Mouse (Mus musculus): ENCODE data around the gene Ggta1. TPM values are rescaled to one million over a fixed set of nuclear protein-coding genes. Genes with fewer than 3 reads are reported as not detected.

Gene Ggta1
- polyA plus RNA-seq, 1 experiment from 2014 or later = 7.1 TPM

GRCm38 (mm10) chr2:35398184-35398828 is 64.7 kb downstream of the Ggta1 start:
- Histone ChIP-seq H3K4me1 (ENCODE audit: control insufficient read depth, insufficient read depth, low read depth, low read length) (no peaks in the 10 kb centered on the region; the same call in 1 of the 2 replicates), H3K4me3 (ENCODE audit: low read length) (no peak overlapping the region), H3K9me3 (ENCODE audit: control insufficient read depth, low read length) (no peaks in the 10 kb centered on the region), H3K9ac (ENCODE audit: low read depth, low read length) (no peak overlapping the region), H3K4me2 (ENCODE audit: low read length) (no peak overlapping the region), H3K27me3 (replicated peaks; ENCODE audit: control insufficient read depth, insufficient read depth, low read length) (no peaks in the 10 kb centered on the region), H3K27ac (ENCODE audit: low read depth, low read length) (no peak overlapping the region), H3K36me3 (ENCODE audit: control insufficient read depth, insufficient read depth, low read length) (no peaks in the 10 kb centered on the region)
- 86% methylated on average over 6 of the region's 6 CpGs for WGBS
- ATAC-seq = 0 out of 2 replicates have a peak, but pooled peaks have one; percentile 17

- Histone ChIP-seq H3K9ac (ENCODE audit: low read depth, low read length) (no peak overlapping the region), H3K27me3 (replicated peaks; ENCODE audit: control insufficient read depth, insufficient read depth, low read length) (no peaks in the 10 kb centered on the region), H3K27ac (ENCODE audit: low read depth, low read length) (no peak overlapping the region), H3K4me3 (ENCODE audit: low read length) (no peak overlapping the region), H3K4me2 (ENCODE audit: low read length) (0 out of 2 replicates have a peak overlapping the region, but pooled peaks have one; percentile 3), H3K4me1 (ENCODE audit: control insufficient read depth, insufficient read depth, low read depth, low read length) (no peaks in the 10 kb centered on the region; the same call in 1 of the 2 replicates), H3K9me3 (ENCODE audit: control insufficient read depth, low read length) (no peaks in the 10 kb centered on the region), H3K36me3 (ENCODE audit: control insufficient read depth, insufficient read depth, low read length) (no peaks in the 10 kb centered on the region)
- 50% methylated on average over 11 of the region's 11 CpGs for WGBS
- peak; percentile 68 for ATAC-seq
These were observed 65.3 kb downstream of the Ggta1 start for GRCm38 (mm10) chr2:35397590-35398173.

GRCm38 (mm10) chr2:35397096-35397495 is 65.9 kb downstream of the Ggta1 start, which contains the start of gene 4930402F06Rik:
Gene 4930402F06Rik, minus strand, starts transcription at chr2:35397175.
- Histone ChIP-seq H3K4me2 (ENCODE audit: low read length) (0 out of 2 replicates have a peak within 1 kb of the TSS, but pooled peaks have one; percentile 3), H3K4me3 (ENCODE audit: low read length) (no peak within 1 kb of the TSS), H3K9ac (ENCODE audit: low read depth, low read length) (no peak within 1 kb of the TSS), H3K27me3 (replicated peaks; ENCODE audit: control insufficient read depth, insufficient read depth, low read length) (no peaks in the 10 kb centered on the region), H3K36me3 (ENCODE audit: control insufficient read depth, insufficient read depth, low read length) (no peaks in the 10 kb centered on the region), H3K9me3 (ENCODE audit: control insufficient read depth, low read length) (no peaks in the 10 kb centered on the region), H3K27ac (ENCODE audit: low read depth, low read length) (no peak within 1 kb of the TSS), H3K4me1 (ENCODE audit: control insufficient read depth, insufficient read depth, low read depth, low read length) (no peaks in the 10 kb centered on the region; the same call in 1 of the 2 replicates)
- ATAC-seq = peak; percentile 67
- 52% methylated on average over 5 of the region's 5 CpGs for WGBS

GRCm38 (mm10) chr2:35385441-35385871 is 77.6 kb downstream of the Ggta1 start:
- H3K9me3 ChIP-seq (ENCODE audit: control insufficient read depth, low read length) = peaks cover 4% of the 10 kb centered on the region
- H3K4me1 ChIP-seq (ENCODE audit: control insufficient read depth, insufficient read depth, low read depth, low read length) = no peaks in the 10 kb centered on the region
- no peak for ATAC-seq
- no peak overlapping the region for H3K4me2 ChIP-seq (ENCODE audit: low read length)
- H3K4me3 ChIP-seq (ENCODE audit: low read length) = no peak overlapping the region
- H3K27ac ChIP-seq (ENCODE audit: low read depth, low read length) = no peak overlapping the region
- H3K9ac ChIP-seq (ENCODE audit: low read depth, low read length) = no peak overlapping the region
- 76% methylated on average over 9 of the region's 9 CpGs for WGBS
- no peaks in the 10 kb centered on the region for H3K27me3 ChIP-seq (replicated peaks; ENCODE audit: control insufficient read depth, insufficient read depth, low read length)
- no peaks in the 10 kb centered on the region for H3K36me3 ChIP-seq (ENCODE audit: control insufficient read depth, insufficient read depth, low read length)

- Histone ChIP-seq H3K27me3 (replicated peaks; ENCODE audit: control insufficient read depth, insufficient read depth, low read length) (no peaks in the 10 kb centered on the region), H3K36me3 (ENCODE audit: control insufficient read depth, insufficient read depth, low read length) (no peaks in the 10 kb centered on the region), H3K4me2 (ENCODE audit: low read length) (no peak overlapping the region), H3K9me3 (ENCODE audit: control insufficient read depth, low read length) (no peaks in the 10 kb centered on the region), H3K9ac (ENCODE audit: low read depth, low read length) (no peak overlapping the region), H3K27ac (ENCODE audit: low read depth, low read length) (no peak overlapping the region), H3K4me3 (ENCODE audit: low read length) (no peak overlapping the region), H3K4me1 (ENCODE audit: control insufficient read depth, insufficient read depth, low read depth, low read length) (no peaks in the 10 kb centered on the region)
- no peak for ATAC-seq
- 71% methylated on average over 9 of the region's 9 CpGs for WGBS
These were observed 83.7 kb downstream of the Ggta1 start for GRCm38 (mm10) chr2:35379306-35379705.

- 76% methylated on average over 6 of the region's 6 CpGs for WGBS
- no peaks in the 10 kb centered on the region for H3K27me3 ChIP-seq (replicated peaks; ENCODE audit: control insufficient read depth, insufficient read depth, low read length)
- ATAC-seq = no peak
These were observed 85.4 kb downstream of the Ggta1 start for GRCm38 (mm10) chr2:35377600-35377999.

GRCm38 (mm10) chr2:35373003-35373402 is 90.0 kb downstream of the Ggta1 start:
- WGBS = 16% methylated on average over 3 of the region's 3 CpGs
- Histone ChIP-seq H3K27ac (ENCODE audit: low read depth, low read length) (no peak overlapping the region), H3K4me1 (ENCODE audit: control insufficient read depth, insufficient read depth, low read depth, low read length) (no peaks in the 10 kb centered on the region), H3K9ac (ENCODE audit: low read depth, low read length) (no peak overlapping the region), H3K27me3 (replicated peaks; ENCODE audit: control insufficient read depth, insufficient read depth, low read length) (no peaks in the 10 kb centered on the region), H3K4me3 (ENCODE audit: low read length) (no peak overlapping the region), H3K36me3 (ENCODE audit: control insufficient read depth, insufficient read depth, low read length) (no peaks in the 10 kb centered on the region), H3K9me3 (ENCODE audit: control insufficient read depth, low read length) (no peaks in the 10 kb centered on the region), H3K4me2 (ENCODE audit: low read length) (no peak overlapping the region)
- no peak for ATAC-seq

More at GRCm38 (mm10) chr2:35377600-35377999, 85.4 kb downstream of the Ggta1 start:
- H3K36me3 ChIP-seq (ENCODE audit: control insufficient read depth, insufficient read depth, low read length) = no peaks in the 10 kb centered on the region
- no peak overlapping the region for H3K4me2 ChIP-seq (ENCODE audit: low read length)
- H3K9me3 ChIP-seq (ENCODE audit: control insufficient read depth, low read length) = no peaks in the 10 kb centered on the region
- no peak overlapping the region for H3K9ac ChIP-seq (ENCODE audit: low read depth, low read length)
- no peak overlapping the region for H3K27ac ChIP-seq (ENCODE audit: low read depth, low read length)
- no peak overlapping the region for H3K4me3 ChIP-seq (ENCODE audit: low read length)
- no peaks in the 10 kb centered on the region for H3K4me1 ChIP-seq (ENCODE audit: control insufficient read depth, insufficient read depth, low read depth, low read length)

GRCm38 (mm10) chr2:35370686-35371085 is 92.3 kb downstream of the Ggta1 start:
- ATAC-seq = no peak
- Histone ChIP-seq H3K4me2 (ENCODE audit: low read length) (no peak overlapping the region), H3K27me3 (replicated peaks; ENCODE audit: control insufficient read depth, insufficient read depth, low read length) (no peaks in the 10 kb centered on the region), H3K4me1 (ENCODE audit: control insufficient read depth, insufficient read depth, low read depth, low read length) (no peaks in the 10 kb centered on the region), H3K4me3 (ENCODE audit: low read length) (no peak overlapping the region), H3K9ac (ENCODE audit: low read depth, low read length) (no peak overlapping the region), H3K36me3 (ENCODE audit: control insufficient read depth, insufficient read depth, low read length) (no peaks in the 10 kb centered on the region), H3K27ac (ENCODE audit: low read depth, low read length) (no peak overlapping the region), H3K9me3 (ENCODE audit: control insufficient read depth, low read length) (no peaks in the 10 kb centered on the region)

- 78% methylated on average over 2 of the region's 2 CpGs for WGBS
- no peaks in the 10 kb centered on the region; the same call in 1 of the 2 replicates for H3K9me3 ChIP-seq (ENCODE audit: control insufficient read depth, low read length)
- no peak within 1 kb of the TSS for H3K4me2 ChIP-seq (ENCODE audit: low read length)
- H3K27ac ChIP-seq (ENCODE audit: low read depth, low read length) = no peak within 1 kb of the TSS
- no peaks in the 10 kb centered on the region for H3K27me3 ChIP-seq (replicated peaks; ENCODE audit: control insufficient read depth, insufficient read depth, low read length)
- no peak within 1 kb of the TSS for H3K4me3 ChIP-seq (ENCODE audit: low read length)
- no peak within 1 kb of the TSS for H3K9ac ChIP-seq (ENCODE audit: low read depth, low read length)
- H3K4me1 ChIP-seq (ENCODE audit: control insufficient read depth, insufficient read depth, low read depth, low read length) = no peaks in the 10 kb centered on the region
- no peak for ATAC-seq
- H3K36me3 ChIP-seq (ENCODE audit: control insufficient read depth, insufficient read depth, low read length) = no peaks in the 10 kb centered on the region
These were observed 95.4 kb downstream of the Ggta1 start, which contains the start of gene 4930568D16Rik for GRCm38 (mm10) chr2:35367629-35368028. Gene 4930568D16Rik, minus strand, starts transcription at chr2:35367729.

All from hindbrain, embryonic 16.5 days (tissue).